Mouse (Mus musculus): ENCODE measurements around the gene Nsl1.

The Nsl1 gene

DNA sequence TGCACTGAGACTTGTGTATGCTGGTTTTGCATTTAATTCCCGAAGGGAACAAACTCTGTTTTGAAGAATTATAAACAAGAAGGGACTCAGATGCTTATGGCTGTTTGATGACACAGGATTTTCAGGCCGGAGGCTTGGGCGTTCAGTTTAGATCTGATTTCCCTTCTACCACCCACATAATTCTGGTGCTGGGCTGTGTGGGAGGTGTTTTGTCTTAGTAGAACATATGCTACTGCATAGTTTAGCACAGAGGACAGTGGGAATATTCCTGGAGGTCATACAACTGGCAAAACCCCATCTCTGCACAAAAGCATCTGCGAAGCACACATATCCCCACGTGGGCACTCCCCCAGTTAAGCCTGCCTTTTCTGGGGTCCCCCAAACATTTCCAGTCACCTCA is 30.8 kb downstream of the Nsl1 start:
- DNase-seq (ENCODE audit: low read depth, low spot score): no peak

DNA sequence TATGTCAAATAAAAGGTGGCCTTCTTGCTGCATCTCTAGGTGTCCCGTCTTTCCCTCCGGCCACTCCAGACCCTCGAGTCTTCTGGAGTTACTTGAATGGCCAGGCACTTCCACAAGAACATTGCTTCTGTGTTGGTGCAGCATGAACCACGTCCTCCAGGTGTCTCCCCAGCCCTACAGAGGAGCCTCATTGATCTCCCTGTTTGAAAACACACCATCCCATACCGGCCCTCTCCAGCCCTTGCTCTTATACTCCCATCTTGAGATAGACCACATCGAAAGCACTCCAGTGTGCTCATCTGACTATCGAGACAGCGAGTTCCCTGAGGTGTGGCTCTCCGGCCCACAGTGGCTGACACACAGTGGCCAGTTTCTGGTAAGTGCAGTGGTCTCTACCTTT is 32.2 kb downstream of the Nsl1 start:
- DNase-seq (ENCODE audit: low read depth, low spot score): no peak

- DNase-seq (ENCODE audit: low read depth, low spot score): no peak
Measured at GRCm38 (mm10) chr1:191096871-191097681, 34.3 kb downstream of the Nsl1 start.

- no peak for DNase-seq (ENCODE audit: low read depth, low spot score)
Measured at GRCm38 (mm10) chr1:191097802-191098747, 35.3 kb downstream of the Nsl1 start, which contains the start of gene Batf3. TSS of gene Batf3 (plus strand) at chr1:191097847.

DNA sequence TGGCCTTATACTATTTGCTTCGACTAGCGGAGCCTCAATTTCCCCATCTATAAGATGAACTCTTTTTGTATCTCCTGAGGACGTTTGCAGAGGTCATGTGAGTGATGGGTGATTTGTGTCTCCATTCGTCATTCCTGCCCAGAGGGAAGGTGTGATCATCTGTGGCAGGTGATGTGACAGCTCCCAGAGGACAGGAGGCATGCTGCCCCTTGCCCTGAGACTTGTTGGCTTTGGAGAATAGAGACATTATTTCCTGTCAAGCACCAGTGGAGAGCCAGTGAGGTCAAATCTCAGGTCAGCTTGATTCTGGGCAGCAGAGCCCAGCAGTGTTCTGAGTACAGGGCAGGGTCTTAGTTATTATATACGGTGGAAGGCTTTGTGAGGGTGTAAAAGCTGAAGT is 36.3 kb downstream of the Nsl1 start:
- DNase-seq (ENCODE audit: low read depth, low spot score): no peak

DNA sequence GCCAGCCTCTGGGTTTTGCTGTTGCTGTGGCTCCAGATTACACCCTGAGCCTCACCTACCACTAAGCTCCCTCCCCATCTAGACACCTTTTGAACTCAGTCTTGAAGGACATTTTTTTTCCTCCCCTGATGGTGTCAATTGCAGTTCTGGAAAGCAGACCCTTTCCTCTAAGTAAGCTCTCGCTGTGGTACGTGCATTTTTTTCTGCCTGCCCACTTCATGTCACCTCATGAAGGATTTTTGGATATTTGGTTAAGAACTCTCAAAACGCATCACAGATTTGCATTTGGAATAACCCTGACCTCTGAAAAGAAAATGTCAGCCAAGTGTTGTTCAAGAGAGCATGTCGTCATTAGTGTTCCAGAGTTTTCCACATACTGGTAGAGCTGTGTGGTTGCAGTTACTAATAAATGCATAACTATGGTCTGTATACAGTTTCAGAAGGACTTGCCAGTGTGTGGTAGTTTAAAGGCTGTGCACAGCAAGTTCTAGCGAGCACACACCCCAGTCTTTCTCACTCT is 37.0 kb downstream of the Nsl1 start:
- DNase-seq (ENCODE audit: low read depth, low spot score): no peak

DNA sequence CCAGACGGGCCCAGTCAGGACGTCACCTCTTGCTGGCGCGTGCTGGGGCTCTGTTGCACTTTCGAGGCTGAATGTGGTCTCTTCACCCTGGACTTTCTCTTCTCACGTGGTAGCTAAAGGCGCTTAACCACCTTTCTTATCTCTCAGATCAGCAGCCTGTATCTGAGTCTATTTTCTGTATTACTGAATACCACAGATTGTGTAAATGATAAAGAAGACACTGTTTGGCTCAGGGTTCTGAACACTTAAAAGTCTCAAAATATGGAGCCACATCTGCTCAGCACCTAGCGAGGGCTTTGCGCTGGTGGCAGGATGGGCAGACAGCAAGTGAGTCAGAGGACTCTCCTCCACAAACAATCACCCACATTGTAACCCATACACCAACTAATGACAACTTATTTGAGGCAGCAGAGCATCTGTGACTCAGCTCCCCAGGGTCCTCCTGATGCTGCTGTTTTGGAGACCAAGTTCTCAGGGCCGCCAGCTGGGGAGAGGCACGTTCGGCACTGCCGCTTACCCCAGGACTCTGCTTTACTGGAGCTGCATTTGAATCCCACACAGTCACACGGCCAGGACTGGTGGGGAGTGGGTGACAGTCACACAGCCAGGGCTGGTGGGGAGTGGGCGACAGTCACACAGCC is 40.0 kb downstream of the Nsl1 start:
- no peak for DNase-seq (ENCODE audit: low read depth, low spot score)

DNA sequence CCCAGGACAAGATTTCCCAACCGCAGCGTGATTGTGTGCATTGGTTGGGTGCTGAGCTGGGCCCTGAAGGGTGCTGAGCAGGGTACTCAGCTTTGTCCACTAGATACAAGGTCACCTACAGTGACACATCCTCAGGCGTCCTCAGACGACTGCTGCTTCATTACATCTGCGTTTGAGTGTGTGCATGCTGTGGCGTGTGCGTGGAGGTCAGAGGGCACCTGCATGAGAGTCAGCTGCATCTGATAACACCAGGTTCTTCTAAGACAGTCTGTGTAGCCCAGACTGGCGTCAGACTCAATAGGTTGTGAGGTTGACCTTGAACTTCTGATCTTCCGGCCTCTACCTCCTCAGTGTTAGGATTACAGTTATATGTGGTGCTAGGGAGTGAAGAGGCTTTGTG is 42.4 kb downstream of the Nsl1 start:
- DNase-seq (ENCODE audit: low read depth, low spot score): no peak

GRCm38 (mm10) chr1:191107306-191107705 is 44.5 kb downstream of the Nsl1 start:
- no peak for DNase-seq (ENCODE audit: low read depth, low spot score)

GRCm38 (mm10) chr1:191109907-191110306 is 47.1 kb downstream of the Nsl1 start:
- no peak for DNase-seq (ENCODE audit: low read depth, low spot score)

- DNase-seq (ENCODE audit: low read depth, low spot score): no peak
Measured at GRCm38 (mm10) chr1:191111146-191111545, 48.3 kb downstream of the Nsl1 start.

DNA sequence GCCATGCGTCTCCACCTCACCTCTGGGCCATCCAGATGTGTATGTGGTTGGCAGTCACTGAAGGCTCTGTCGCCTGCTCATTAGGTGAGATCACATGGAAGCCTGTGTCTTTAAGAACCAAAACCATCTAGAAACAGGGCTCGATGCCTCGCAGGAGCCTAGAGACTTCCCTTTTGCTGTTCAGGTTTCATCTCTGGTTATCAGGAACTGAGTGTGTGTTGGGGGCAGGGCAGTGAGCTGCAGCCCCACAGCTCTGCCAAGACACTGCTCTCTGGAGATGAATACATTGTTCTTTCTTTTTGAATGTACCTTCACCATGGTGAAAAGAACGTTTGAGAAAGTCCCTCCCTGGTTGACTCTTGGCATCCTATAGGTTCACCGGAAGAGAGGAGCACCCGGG is 52.1 kb downstream of the Nsl1 start:
- DNase-seq (ENCODE audit: low read depth, low spot score): no peak

- DNase-seq (ENCODE audit: low read depth, low spot score): no peak
Measured at GRCm38 (mm10) chr1:191115514-191116238, 52.9 kb downstream of the Nsl1 start.

DNA sequence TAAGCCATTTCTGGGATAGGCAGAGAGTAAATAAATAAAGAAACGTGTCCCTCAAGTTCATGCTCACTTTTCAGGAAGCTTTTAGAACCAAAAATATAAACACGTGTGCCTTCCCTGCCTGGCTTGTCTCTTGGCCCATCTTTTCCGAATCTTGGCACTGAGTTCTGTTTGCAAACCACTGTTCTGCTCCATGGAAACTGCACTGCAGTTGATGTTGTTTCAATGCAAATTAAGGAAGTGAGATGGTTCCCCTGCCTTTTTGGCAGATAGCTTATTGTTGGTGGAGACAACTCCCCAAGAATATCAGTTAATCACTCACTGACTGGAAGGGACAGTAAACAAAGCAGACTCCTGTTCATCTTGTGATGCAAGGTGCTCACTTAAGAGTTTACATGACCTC is 59.9 kb downstream of the Nsl1 start:
- DNase-seq (ENCODE audit: low read depth, low spot score): no peak

DNA sequence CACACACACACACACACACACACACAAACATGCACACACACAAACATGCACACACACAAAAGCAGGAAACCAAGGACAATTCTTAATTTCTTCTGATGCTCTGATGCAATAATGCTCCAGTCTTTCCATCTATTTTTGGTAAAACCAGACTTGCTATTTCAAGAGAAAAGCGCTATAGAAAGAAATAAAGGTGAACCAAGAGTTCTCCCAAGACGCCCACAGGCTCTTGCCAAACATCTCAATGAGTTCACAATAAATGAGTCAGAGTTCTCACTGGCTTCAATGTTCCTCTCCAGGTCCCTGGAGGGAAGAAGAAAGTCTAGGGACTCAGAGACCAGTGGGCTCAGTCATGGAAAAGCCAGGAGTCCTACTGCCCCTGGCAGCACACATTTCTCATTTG is 60.9 kb downstream of the Nsl1 start:
- no peak for DNase-seq (ENCODE audit: low read depth, low spot score)

- DNase-seq (ENCODE audit: low read depth, low spot score): no peak
Measured at GRCm38 (mm10) chr1:191124288-191124687, 61.5 kb downstream of the Nsl1 start.

DNA sequence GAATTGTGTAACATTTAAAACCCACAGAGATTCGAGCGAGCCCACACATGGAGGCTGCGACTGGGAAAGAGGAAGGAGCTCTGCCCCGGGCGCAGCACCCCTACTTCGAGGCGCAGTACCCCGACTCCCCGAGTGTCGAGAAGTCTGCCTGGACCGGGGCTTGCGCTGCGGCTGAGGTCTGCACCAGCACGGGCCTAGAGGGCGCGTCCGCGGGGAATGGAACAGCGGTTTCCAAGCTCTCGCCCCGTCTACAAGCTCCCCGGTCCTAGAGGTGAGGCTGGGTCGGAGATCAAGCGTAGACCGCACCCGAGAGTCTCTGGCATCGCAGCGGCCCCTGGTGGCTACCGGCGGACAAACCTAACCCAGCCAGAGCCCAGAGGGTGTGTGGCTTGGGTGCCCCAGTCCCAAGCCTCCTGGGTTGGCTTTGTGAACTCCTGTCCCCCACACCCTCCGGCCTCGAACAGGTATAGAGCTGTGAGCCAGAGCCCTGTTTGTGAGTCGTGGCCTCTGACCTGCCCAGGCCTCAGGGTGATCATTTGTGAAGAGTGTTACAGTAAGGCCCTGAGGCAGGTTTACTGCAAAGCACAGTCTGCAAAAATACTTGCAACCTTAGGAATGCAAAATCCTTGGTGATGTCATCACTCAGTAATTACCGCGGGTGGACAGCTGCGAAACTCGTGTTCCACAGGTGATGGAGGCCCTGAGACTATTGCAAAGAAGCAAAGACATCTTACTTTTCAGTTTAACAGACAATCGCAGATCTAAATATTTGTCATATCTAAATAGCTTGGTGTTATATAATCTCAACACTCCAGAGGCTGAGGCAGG is 63.2 kb downstream of the Nsl1 start:
- DNase-seq (ENCODE audit: low read depth, low spot score): peak; percentile 74

DNA sequence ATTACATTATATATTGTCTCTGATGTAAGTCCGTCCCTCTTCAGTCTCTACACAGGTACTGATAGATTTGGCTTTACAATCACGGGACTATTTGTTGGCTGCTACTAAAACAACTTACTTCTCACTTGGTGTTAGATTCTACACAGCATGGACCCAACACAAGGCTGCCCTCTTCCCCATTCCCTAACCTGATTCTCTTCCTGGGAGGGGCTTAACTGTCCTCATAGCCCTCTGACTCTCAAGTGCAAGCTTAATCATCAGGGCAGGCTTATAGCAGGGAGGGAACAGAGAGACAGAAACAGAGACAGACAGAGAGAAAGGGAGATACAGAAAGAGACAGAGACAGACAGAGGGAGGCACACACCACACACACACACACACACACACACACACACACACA is 68.9 kb downstream of the Nsl1 start:
- DNase-seq (ENCODE audit: low read depth, low spot score): no peak

- no peak for DNase-seq (ENCODE audit: low read depth, low spot score)
Measured at GRCm38 (mm10) chr1:191132240-191132639, 69.4 kb downstream of the Nsl1 start.

- DNase-seq (ENCODE audit: low read depth, low spot score): no peak
Measured at GRCm38 (mm10) chr1:191132934-191133333, 70.1 kb downstream of the Nsl1 start.
